Mouse (Mus musculus) common myeloid progenitor, adult 5-6 weeks (primary cell): ENCODE data around the gene Syt13. TPM values are rescaled to one million over a fixed set of nuclear protein-coding genes. Genes with fewer than 3 reads are reported as not detected.

Experiments
- ATAC-seq: replicated peaks from 2 replicates; pipeline ENCODE4 v1.8.0; 2016; ENCODE audit warnings: low read depth, mild to moderate bottlenecking, moderate TSS enrichment, inconsistent platforms; ENCODE audit not compliant: poor library complexity, severe bottlenecking
- total RNA-seq: library from RNA; stranded (forward); fragments of 200-1000, 187-1606 nt; gene quantifications from 2 replicates; pipeline ENCODE4 v1.2.3, GENCODE M21; 2017

Syt13 gene
- total RNA-seq, 1 experiment from 2014 or later, result not detected

DNA sequence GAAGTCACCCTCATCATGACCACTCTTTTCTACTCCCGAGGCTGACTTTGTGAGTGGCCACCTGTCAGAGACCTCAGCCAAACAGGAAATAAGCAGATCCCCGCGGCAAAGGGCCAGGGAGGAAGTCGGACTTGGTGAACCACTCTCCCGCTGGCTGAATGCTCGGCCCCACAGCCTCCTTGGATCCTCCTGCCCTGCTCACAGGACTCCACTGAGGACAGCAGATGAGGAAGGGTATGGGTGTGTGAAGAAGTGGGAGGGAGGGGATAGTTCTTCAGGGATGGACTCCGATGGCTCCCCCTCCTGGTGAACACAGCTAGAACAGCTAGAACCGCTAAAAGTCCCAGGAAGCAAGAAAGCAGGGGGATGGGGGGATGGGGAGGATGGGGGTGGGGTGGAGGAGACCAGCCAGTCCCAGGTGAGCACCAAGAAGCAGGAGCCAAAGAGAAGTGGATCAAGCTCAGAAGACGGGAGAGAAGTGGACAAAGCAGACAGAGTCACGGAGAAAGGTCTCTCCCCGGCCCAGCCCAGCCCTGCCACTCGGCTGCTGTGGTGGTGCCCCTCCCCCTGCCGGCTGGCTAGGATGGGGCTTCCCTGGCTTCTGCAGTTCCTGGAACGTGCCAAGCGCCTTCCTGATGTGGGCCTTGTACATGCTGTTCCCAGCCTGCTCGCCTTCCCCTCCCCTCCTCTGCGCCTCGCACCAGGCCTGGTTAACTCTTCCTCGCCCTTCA lies 73.2 kb downstream of the Syt13 start:
- ATAC-seq, result peak; percentile 45

DNA sequence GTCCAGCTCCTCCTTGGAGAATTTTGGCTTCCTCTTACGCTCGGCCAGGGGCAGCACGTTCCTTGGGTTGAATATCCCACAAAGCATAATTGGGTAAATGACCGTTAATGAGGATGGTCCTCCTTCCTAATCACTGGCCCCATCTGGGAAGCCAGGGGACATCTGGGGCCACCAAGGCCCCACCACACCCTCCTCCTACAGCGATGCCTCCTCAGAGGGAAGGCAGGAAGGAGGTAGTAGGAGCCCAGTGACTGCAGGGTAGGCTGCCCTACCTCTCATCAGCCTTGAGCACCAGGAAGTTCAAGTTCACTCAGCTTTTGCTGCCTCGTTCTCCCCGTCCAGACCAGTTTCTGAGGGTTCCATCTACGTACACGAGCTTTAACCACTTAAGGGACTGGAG lies 74.7 kb downstream of the Syt13 start:
- ATAC-seq, result no peak

DNA sequence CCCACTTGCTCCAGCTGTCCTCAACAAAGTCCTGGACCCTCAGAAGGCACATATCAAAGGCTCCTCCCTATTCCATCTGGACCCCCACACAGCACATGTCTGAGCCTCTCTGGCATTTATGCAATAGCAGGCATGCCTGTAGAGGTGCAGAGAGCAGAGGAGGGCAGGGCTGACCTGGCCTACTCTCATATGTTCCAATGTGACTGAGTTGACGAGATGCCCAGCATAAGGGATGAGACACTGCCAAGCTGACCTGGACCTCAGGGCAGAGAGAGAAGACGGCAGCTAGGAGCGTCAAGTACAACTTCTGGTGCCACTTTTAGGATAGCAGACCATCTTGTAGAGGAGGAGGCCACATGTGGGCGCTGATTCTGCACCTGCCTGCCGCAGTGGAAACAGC lies 77.1 kb downstream of the Syt13 start:
- ATAC-seq, result no peak

DNA sequence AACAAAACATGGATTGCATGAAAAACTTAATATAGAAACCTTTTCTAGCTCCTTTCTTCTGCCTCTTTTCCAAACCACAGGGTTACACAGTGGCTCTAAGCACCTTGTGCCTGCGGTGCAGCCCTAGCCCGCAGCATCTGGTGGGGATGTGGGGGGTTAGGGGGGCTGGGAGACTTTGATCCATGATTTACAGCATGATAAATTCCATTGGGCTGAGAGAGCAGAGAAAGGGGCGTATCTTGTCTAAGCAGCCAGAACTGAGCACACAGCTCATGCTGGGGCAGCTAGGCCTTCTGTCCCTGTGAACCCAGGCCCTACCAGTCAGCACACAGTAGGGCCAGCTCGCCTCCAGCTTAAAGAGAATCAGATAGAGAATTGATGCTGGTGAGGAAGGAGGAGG lies 90.1 kb downstream of the Syt13 start:
- ATAC-seq, result no peak

Other genes starting within 250 kb of the Syt13 start
- gene Prdm11, start 131.1 kb downstream of the Syt13 start, total RNA-seq, result 6.1 and 9.2 TPM in 2 replicates